Mouse (Mus musculus): Measurements from ENCODE around the gene Yes1.
A peak's percentile ranks its signal among the peaks of the same experiment; 100 is the strongest.
"Not testable (repeated sequence)": the region's sequence is repeated elsewhere in the genome, so short reads cannot be mapped to it uniquely, and the experiment has no call there.

Yes1 gene

DNA sequence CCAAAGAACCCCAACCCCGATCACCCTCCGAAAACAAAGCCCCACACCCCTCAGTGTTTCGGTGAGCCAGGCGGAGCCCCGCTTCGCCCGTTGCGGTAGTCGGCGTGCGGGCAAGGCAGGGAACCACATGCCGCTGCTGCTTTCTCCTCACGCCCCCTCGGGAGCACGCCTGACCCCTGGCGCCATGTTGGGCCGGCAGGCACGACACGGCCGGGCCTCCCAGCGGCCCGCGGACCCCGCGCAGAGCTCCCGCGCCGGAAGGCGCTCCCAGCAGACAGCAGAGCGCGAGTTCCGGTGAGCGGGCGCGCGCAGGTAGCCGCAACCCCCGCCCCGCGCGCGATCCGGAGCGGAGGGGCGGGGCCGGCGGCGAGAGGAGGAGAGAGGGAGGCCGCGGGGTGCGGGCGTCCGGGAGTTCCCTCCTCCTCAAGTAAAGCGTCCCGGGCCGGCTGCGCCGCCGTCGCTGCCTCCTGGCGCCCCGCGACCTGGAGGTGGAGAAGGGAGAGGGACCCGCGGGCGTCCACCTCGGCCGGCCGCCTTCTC is at the start of gene Yes1:
Gene Yes1, plus strand, starts transcription at position 371 of the 540 bp plus-strand sequence.
- peak; percentile 65 for DNase-seq

- no peak for DNase-seq
These were observed 46.3 kb upstream of the Yes1 start for GRCm38 (mm10) chr5:32564697-32565096.

DNA sequence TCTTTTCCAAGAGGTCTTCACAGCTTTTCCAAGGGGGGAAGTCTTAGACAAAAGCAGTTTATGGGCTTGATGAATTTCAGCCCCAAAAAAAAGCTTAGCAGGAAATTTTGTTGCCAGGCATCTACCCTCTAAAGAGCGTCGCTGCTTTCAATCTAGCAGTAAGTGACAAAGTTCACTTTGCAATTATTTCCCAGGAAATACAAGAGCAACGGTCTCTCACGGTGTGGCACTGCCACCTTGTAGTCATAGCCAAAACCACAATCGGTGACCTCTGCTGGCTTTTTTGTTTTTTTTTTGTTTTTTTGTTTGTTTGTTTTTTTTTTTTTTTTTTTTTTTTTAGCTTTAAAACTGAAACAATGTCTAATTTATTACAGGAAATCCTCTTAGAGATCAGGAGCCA is 39.2 kb upstream of the Yes1 start:
- no peak for DNase-seq

GRCm38 (mm10) chr5:32588136-32588535 is 22.8 kb upstream of the Yes1 start:
- peak; percentile 61 for DNase-seq

DNA sequence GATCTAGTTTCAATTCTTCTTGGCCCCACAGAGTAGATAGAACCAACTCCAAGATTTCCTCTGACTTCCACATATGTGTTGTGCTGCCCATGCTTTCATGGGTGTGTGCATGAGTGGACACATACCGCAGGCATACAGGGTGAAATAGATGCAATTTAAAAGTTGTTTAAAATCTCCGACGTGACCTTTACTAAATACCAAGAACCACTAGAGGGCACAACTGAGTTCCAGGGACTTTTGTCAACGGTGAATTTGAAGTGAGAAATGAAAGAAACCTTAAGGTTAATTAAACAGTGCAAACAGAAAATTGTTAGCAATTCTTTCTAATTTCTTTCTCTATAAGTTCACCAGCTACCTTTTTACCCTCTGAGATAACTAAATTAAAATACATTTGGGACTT is 17.2 kb upstream of the Yes1 start:
- DNase-seq = no peak

GRCm38 (mm10) chr5:32594358-32594757 is 16.6 kb upstream of the Yes1 start:
- DNase-seq = no peak

DNA sequence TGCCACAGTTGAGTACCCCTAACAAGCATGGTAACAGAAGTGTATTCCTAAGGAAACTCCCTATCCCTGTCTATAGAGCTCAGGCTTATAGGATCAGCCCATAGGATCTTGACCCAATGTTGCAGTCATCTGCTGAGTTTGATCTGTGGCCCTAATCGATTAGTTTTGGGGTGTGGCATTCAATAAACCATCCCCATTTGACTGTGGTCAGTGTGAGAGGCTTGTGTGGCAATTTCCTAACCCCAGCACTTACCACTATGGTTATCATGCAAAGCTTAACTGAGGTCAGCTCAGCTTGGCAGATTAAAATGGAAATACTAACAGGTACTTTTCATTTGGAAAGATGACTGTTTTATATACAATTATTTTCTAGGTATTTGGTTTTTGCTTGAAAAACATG is 5.1 kb upstream of the Yes1 start:
- DNase-seq = no peak

GRCm38 (mm10) chr5:32607776-32608355 is 3.1 kb upstream of the Yes1 start:
- no peak for DNase-seq

- DNase-seq = no peak
These were observed 2.5 kb upstream of the Yes1 start for GRCm38 (mm10) chr5:32608516-32608915.

GRCm38 (mm10) chr5:32610064-32610800 is 739 bp upstream of the Yes1 start:
- peak; percentile 20 for DNase-seq

DNA sequence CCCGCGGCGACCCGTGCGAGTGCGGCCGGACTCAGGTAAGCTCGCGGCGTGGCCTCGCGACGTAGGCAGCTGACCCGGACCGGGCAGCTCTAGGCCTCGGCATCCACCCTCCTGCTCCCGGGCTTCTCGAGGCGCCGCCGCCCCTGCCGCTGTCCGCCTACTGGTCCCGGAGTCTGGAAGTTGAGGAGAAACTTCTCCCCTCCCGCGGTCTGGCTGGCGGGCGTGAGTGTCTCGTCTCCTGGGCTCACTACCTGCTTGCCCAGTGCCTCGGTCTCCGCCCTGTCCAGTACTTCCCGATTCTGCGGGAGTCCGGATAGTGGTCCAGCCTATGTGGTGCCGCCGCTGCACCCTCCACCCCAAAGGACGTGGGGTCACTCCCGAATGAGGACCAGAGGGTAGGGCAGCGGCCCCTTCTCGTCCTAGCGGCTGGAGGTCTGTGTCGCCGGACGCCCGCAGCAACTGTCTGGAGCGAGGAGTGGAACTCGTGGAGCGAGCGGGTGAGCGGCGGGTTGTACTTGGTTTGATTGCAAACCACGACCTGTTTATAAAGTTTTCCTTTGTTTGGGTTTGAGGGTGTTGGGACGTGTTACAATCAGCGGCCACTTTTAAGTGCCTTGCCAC is 480 bp downstream of the Yes1 start:
- peak; percentile 20 for DNase-seq

- DNase-seq = no peak
These were observed 3.3 kb downstream of the Yes1 start for GRCm38 (mm10) chr5:32614291-32614690.

- peak; percentile 24 for DNase-seq
These were observed 3.7 kb downstream of the Yes1 start for GRCm38 (mm10) chr5:32614691-32615090.

DNA sequence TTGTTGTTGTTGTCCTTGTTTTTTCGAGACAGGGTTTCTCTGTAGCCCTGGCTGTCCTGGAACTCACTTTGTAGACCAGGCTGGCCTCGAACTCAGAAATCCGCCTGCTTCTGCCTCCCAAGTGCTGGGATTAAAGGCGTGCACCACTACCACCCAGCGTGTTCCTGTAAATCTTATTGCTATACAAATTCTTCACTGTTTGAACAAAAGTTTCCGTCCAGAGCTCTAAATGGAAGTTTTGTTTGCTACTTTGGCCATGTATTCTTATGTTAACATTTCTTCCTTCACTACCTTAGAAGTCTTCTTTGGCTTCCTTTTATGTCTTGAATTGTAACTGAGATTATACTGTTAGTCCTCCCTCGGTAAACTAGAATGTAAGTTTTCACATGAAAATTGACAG is 5.5 kb downstream of the Yes1 start:
- DNase-seq = not testable (repeated sequence)

GRCm38 (mm10) chr5:32617851-32618250 is 6.9 kb downstream of the Yes1 start:
- no peak for DNase-seq

GRCm38 (mm10) chr5:32623649-32624048 is 12.7 kb downstream of the Yes1 start:
- DNase-seq = no peak

- no peak for DNase-seq
These were observed 13.8 kb downstream of the Yes1 start for GRCm38 (mm10) chr5:32624777-32625176.

DNA sequence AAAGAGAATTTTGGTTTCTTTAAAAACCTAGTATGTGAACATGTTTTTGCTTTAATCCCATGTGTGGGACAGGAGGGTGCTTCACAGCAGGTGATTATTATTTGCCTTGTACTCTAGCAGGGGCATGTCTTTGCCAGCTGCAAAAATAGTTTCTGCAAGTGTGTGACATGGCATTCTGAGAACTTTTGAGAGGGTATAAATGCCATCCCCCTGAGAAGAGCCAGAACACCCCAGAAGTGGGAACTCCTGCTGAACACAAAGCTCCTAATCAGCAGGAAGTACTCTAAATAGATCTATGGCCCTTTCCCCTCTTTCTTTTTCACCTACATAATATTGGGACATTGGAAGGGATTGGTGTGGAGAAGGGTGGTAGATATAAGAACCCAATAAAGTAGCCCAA is 22.2 kb downstream of the Yes1 start:
- DNase-seq = no peak

- no peak for DNase-seq
These were observed 46.4 kb downstream of the Yes1 start for GRCm38 (mm10) chr5:32657386-32657785.

DNA sequence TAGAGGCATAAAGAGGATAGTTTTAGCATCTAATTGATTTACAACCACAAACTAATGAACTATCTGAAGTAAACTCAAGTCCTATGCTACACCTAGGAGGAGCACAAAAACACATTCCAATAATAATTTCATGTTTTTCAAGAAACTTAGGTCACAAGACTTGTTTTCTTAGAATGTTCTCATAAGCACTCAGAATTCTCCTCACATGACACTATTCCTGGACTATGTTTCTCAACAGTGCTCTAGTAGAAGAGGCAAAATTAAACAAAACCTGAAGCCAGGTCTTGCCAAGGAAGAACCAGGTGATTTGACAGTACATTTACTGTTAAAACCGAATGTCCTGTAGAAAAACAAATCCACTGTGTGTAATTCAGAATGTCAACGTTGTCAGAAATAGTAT is 71.5 kb downstream of the Yes1 start:
- no peak for DNase-seq

GRCm38 (mm10) chr5:32693411-32693810 is 82.4 kb downstream of the Yes1 start:
- DNase-seq = no peak

DNA sequence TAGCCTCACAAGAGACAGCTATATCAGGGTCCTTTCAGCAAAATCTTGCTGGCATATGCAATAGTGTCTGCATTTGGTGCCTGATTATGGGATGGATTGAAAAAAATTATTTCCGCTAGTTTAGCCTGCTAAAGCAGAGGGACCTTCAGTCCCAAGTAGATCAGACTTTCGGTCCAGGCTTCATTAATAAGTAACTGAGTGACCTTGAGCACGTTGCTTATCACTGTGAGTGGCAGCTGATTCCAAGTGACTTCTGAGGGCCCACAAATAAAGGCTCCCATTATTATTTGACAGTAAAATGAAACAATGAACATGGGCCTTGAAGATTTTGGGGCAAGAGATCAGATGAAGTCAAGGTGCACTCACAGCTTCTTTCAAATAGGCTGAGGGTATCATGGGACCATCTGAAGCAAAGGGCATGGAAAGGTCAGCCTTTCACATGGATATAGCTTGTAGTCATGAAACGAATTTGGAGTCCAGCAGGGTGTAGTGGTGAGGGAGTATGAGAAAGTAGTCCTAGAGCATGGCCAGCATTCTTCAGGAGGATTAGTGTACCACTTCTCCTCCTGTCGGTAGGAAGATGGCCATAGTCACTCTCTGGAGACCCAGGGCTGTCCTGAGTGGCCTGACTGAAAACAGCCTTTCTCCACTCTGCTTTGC is 86.4 kb downstream of the Yes1 start:
- no peak for DNase-seq

DNA sequence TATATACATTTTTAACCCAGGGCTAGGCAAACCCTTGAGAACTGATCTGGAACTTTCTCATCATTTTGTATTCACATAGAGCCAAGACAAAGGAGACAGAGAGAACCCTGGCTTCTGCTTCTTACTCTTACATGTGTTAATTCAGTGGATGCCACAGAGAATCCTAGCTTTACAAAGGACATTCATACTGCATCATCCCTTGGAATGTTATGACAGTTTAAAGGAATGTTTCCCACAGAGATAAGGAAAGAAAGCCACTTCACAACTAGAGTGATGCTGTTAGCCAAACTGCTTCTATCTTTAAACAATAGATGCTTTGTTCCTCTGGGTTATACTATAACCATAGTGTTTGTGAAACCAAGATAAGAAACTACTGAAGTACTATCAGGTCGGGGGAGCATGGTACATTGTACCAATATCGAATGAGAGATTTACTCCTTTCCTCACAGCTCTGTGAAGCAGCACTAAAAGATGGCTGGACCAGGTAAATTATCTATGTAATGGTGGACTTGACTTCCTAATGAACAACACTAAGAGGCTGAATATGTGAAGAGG is 95.3 kb downstream of the Yes1 start:
- no peak for DNase-seq

Measured in right cerebral cortex, postnatal 14 days (tissue).